Mouse (Mus musculus): ENCODE measurements around the gene Tbc1d2.

Gene Tbc1d2

DNA sequence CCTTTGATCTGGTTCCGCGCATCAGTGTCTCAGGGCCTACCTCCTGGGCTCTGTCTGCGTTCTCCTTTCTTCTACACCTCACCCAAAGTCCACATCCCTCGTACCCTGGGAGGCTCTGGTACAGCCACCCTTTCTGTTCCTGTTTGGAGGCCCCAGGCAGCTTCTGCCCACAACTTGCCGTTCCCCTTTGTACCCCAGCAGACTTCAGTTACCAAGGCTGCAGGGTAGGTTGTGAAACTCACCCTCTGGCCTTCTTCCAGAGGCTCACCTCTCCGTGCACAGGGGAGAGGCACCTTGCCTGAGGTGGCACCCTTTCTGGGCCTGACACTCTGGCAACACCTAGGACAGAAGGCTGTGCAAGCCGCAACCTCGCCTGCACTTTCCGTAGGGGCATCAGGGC lies 94.2 kb downstream of the Tbc1d2 start:
- DNase-seq (ENCODE audit: low read depth, low spot score) = no peak

All from telencephalon, adult 2 months (tissue).